Mouse (Mus musculus) megakaryocyte-erythroid progenitor cell, adult 5-6 weeks (primary cell): ENCODE results near the gene Gm11077. TPM values are rescaled to one million over a fixed set of nuclear protein-coding genes. Genes with fewer than 3 reads are reported as not detected.

Experiments used
- ATAC-seq: replicated peaks from 2 replicates; pipeline ENCODE4 v1.8.0; 2016; ENCODE audit warnings: mild to moderate bottlenecking, inconsistent platforms; ENCODE audit not compliant: severe bottlenecking, poor library complexity, low FRiP score, low TSS enrichment
- total RNA-seq, 2 experiments: library from RNA; stranded (forward) in 1 of 2; stranded (reverse) in 1 of 2; fragments of 200-1000, 215-1000 nt in 1 of 2; fragments of >200 nt in 1 of 2; fragmentation: Nextera tagmentation in 1 of 2; gene quantifications; 2 replicates each; pipeline ENCODE4 v1.2.3; 2014 to 2017

Gm11077 gene
- total RNA-seq, 2 experiments from 2014 or later, result not detected

- ATAC-seq, result no peak
Observed at GRCm38 (mm10) chr6:140732971-140733640, 4.0 kb downstream of the Gm11077 start.

GRCm38 (mm10) chr6:140733641-140733986 lies 4.5 kb downstream of the Gm11077 start:
- ATAC-seq, result no peak

GRCm38 (mm10) chr6:140745586-140745985 lies 16.5 kb downstream of the Gm11077 start:
- ATAC-seq, result no peak

GRCm38 (mm10) chr6:140747591-140747990 lies 18.5 kb downstream of the Gm11077 start:
- no peak for ATAC-seq

GRCm38 (mm10) chr6:140750371-140751080 lies 21.4 kb downstream of the Gm11077 start:
- ATAC-seq, result no peak

- ATAC-seq, result peak; percentile 83
Observed at GRCm38 (mm10) chr6:140766365-140766764, 37.3 kb downstream of the Gm11077 start.

GRCm38 (mm10) chr6:140767237-140767636 lies 38.2 kb downstream of the Gm11077 start:
- ATAC-seq, result no peak

- ATAC-seq, result no peak
Observed at GRCm38 (mm10) chr6:140768180-140768579, 39.1 kb downstream of the Gm11077 start.

GRCm38 (mm10) chr6:140768859-140769640 lies 40.0 kb downstream of the Gm11077 start:
- ATAC-seq, result no peak

GRCm38 (mm10) chr6:140776274-140776673 lies 47.2 kb downstream of the Gm11077 start:
- no peak for ATAC-seq

GRCm38 (mm10) chr6:140782524-140782923 lies 53.4 kb downstream of the Gm11077 start:
- ATAC-seq, result no peak

- no peak for ATAC-seq
Observed at GRCm38 (mm10) chr6:140786058-140786457, 57.0 kb downstream of the Gm11077 start.

- no peak for ATAC-seq
Observed at GRCm38 (mm10) chr6:140789850-140790249, 60.8 kb downstream of the Gm11077 start.

GRCm38 (mm10) chr6:140793676-140794262 lies 64.7 kb downstream of the Gm11077 start:
- no peak for ATAC-seq

GRCm38 (mm10) chr6:140798841-140799240 lies 69.8 kb downstream of the Gm11077 start:
- ATAC-seq, result no peak

GRCm38 (mm10) chr6:140799435-140800040 lies 70.5 kb downstream of the Gm11077 start:
- ATAC-seq, result no peak

- ATAC-seq, result no peak
Observed at GRCm38 (mm10) chr6:140800587-140800986, 71.5 kb downstream of the Gm11077 start.
